Mouse (Mus musculus): ENCODE measurements around the gene Mc1r. TPM values are rescaled to one million over a fixed set of nuclear protein-coding genes. Genes with fewer than 3 reads are reported as not detected.
A peak's percentile ranks its signal among the peaks of the same experiment; 100 is the strongest.

The Mc1r gene
- polyA plus RNA-seq, 1 experiment from 2014 or later = 0.09 TPM

DNA sequence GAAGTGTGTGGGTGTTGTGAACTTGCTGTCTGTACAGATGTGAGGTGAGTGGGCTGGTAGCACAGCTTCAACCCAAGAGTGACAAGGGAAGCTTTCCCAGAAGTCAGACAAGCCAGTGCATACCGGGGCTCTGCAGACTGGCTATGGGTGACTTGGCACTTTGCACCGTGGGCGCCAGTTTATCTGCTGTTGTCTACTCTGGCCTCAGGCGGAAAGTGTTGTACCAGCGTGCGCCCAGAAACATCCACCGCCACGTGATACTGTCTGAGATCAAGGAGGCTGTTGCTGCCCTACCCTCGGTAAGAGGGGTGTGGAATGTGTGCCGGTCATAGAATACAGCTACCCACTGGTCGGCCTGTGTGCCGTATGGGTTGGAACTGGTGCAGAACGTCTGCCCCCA is 8.6 kb upstream of the Mc1r start:
- Histone ChIP-seq H3K4me1 (no peaks in the 10 kb centered on the region), H3K9ac (no peak overlapping the region), H3K4me3 (no peak overlapping the region), H3K27ac (no peak overlapping the region), H3K27me3 (no peaks in the 10 kb centered on the region), H3K4me2 (replicated peaks) (no peak overlapping the region), H3K36me3 (peaks cover 100% of the 10 kb centered on the region), H3K9me3 (replicated peaks) (no peaks in the 10 kb centered on the region)
- no peak for ATAC-seq (ENCODE audit: low FRiP score)
- 96% methylated on average over 13 of the region's 13 CpGs for WGBS

- Histone ChIP-seq H3K4me3 (no peak overlapping the region), H3K9ac (no peak overlapping the region; the same call in 1 of the 2 replicates), H3K4me2 (replicated peaks) (no peak overlapping the region), H3K4me1 (peaks cover 10% of the 10 kb centered on the region), H3K27me3 (no peaks in the 10 kb centered on the region), H3K36me3 (peaks cover 71% of the 10 kb centered on the region), H3K27ac (no peak overlapping the region), H3K9me3 (replicated peaks) (no peaks in the 10 kb centered on the region)
- no peak for ATAC-seq (ENCODE audit: low FRiP score)
- 94% methylated on average over 9 of the region's 9 CpGs for WGBS
These were observed 5.0 kb upstream of the Mc1r start for GRCm38 (mm10) chr8:123401936-123402335.

DNA sequence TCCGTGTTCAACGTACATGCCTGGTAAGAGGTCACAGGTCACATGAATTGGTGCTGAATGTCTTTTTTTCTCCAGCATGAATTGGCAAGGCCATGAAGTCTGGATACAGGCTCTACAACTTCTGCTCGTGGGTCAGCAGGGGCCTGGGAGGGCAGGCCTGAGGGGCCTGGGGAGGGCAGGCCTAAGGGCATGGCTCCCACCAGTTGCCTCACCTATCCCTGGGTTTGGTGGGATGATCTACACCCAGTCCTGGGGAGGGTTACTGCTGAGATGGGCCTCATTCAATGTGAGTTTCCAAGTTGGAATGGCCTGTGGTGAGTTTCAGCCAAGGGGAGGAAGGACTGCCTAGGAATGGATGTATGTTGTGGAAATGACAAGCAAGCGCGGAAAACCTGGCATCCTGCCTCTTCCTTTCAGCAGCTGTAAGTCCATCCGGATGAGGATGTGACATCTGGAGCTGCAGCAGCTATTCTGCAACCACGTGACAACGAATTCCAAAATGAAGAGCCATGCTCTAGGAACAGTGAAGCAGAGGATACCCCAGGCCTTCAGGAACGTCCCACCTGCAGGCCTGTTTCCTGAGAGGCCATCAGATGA is 4.1 kb upstream of the Mc1r start:
- no peak for ATAC-seq (ENCODE audit: low FRiP score)
- 89% methylated on average over 9 of the region's 9 CpGs for WGBS
- Histone ChIP-seq H3K27ac (no peak overlapping the region), H3K9me3 (replicated peaks) (no peaks in the 10 kb centered on the region), H3K27me3 (no peaks in the 10 kb centered on the region), H3K4me2 (replicated peaks) (no peak overlapping the region), H3K36me3 (peaks cover 62% of the 10 kb centered on the region), H3K9ac (no peak overlapping the region), H3K4me1 (peaks cover 10% of the 10 kb centered on the region), H3K4me3 (no peak overlapping the region)

DNA sequence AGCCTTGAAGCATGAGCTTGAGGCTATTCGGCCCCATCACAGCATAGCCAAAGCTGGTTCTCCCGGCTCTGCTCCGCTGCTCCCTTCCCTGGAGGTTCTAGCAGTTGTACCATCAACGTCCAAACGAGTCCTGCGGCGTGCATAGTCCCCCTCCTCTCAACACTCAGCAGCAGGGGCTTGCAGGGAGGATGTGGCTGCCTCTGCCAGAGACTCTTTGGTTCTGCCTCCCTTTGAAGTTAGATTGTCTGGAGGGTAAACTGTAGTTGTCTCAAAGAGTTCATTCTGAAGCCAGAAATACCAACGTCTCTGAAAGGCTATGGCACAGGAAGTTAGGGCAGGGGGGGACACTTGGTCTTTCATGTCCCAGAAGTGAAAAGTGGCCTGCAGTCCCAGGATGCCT is 2.4 kb upstream of the Mc1r start:
- H3K4me3 ChIP-seq = no peak overlapping the region
- H3K9ac ChIP-seq = no peak overlapping the region
- WGBS = 44% methylated on average over 8 of the region's 8 CpGs
- peaks cover 22% of the 10 kb centered on the region for H3K4me1 ChIP-seq
- no peak overlapping the region for H3K4me2 ChIP-seq (replicated peaks)
- no peaks in the 10 kb centered on the region for H3K9me3 ChIP-seq (replicated peaks)
- peak overlapping the region; percentile 40; the same call in 1 of the 2 replicates for H3K27ac ChIP-seq
- ATAC-seq (ENCODE audit: low FRiP score) = no peak
- 0 out of 2 replicates have a peak, but pooled peaks cover 4% of the 10 kb centered on the region for H3K27me3 ChIP-seq
- peaks cover 45% of the 10 kb centered on the region for H3K36me3 ChIP-seq

DNA sequence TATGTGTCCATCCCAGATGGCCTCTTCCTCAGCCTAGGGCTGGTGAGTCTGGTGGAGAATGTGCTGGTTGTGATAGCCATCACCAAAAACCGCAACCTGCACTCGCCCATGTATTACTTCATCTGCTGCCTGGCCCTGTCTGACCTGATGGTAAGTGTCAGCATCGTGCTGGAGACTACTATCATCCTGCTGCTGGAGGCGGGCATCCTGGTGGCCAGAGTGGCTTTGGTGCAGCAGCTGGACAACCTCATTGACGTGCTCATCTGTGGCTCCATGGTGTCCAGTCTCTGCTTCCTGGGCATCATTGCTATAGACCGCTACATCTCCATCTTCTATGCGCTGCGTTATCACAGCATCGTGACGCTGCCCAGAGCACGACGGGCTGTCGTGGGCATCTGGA is 705 bp downstream of the Mc1r start:
- Histone ChIP-seq H3K9ac (no peak overlapping the region), H3K27me3 (peaks cover 17% of the 10 kb centered on the region), H3K27ac (no peak overlapping the region), H3K36me3 (peaks cover 14% of the 10 kb centered on the region), H3K4me2 (replicated peaks) (no peak overlapping the region), H3K9me3 (replicated peaks) (no peaks in the 10 kb centered on the region), H3K4me3 (no peak overlapping the region), H3K4me1 (peaks cover 34% of the 10 kb centered on the region)
- ATAC-seq (ENCODE audit: low FRiP score) = no peak
- 93% methylated on average over 13 of the region's 13 CpGs for WGBS

DNA sequence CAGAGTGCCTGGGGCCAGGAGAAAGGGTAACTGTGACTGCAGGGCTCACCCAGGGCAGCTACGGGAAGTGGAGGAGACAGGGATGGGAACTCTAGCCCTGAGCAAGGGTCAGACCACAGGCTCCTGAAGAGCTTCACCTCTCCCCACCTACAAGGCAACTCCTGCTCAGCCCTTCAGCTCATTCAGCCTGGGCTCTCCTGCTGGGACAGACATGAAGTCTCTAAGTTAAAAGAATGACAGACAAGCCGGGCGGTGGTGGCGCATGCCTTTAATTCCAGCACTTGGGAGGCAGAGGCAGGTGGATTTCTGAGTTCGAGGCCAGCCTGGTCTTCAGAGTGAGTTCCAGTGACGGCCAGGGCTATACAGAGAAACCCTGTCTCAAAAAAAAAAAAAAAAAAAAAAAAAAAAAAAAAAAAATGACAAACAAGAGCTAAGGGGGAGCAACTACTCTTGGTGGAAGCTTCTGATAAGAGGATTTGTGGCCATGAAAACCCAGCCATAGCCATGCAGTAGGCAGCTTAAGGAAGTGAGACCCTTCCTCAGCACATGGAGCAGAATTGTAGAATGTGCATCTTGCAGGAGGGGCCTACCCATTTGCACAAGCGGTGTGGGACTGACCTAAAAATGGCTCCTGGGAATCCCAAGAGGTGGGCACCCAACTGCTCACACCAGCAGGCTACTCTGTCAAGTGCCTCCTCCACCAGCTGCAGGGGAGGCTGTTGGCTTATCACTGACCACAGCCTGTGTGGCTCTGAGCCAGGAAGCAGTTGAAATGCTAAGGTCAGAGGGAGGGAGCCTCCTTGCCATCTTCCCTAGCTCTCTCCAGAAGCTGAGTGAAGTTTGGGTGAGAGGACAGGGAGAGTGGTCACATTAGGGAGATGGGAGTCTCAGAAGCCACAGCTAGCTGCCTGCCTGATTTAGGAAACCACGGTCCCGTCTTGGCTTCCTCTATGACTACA is 2.0 kb downstream of the Mc1r start:
- WGBS = 83% methylated on average over 9 of the region's 9 CpGs
- peak overlapping the region; percentile 61 for H3K4me3 ChIP-seq
- peak overlapping the region; percentile 98 for H3K27ac ChIP-seq
- no peaks in the 10 kb centered on the region for H3K9me3 ChIP-seq (replicated peaks)
- H3K4me1 ChIP-seq = peaks cover 38% of the 10 kb centered on the region
- H3K27me3 ChIP-seq = peaks cover 21% of the 10 kb centered on the region
- no peak for ATAC-seq (ENCODE audit: low FRiP score)
- peaks cover 5% of the 10 kb centered on the region; the same call in 1 of the 2 replicates for H3K36me3 ChIP-seq
- peak overlapping the region; percentile 88; the same call in 1 of the 2 replicates for H3K9ac ChIP-seq
- H3K4me2 ChIP-seq (replicated peaks) = peak overlapping the region; percentile 87

GRCm38 (mm10) chr8:123410049-123410587 is 3.2 kb downstream of the Mc1r start:
- Histone ChIP-seq H3K27ac (peak overlapping the region; percentile 98), H3K4me1 (peaks cover 31% of the 10 kb centered on the region), H3K27me3 (peaks cover 21% of the 10 kb centered on the region), H3K9me3 (replicated peaks) (no peaks in the 10 kb centered on the region), H3K9ac (peak overlapping the region; percentile 88), H3K4me3 (peak overlapping the region; percentile 61), H3K36me3 (no peaks in the 10 kb centered on the region), H3K4me2 (replicated peaks) (peak overlapping the region; percentile 87)
- ATAC-seq (ENCODE audit: low FRiP score) = no peak
- 33% methylated on average over 8 of the region's 8 CpGs for WGBS

GRCm38 (mm10) chr8:123410788-123411187 is 3.9 kb downstream of the Mc1r start:
- H3K4me3 ChIP-seq = peak overlapping the region; percentile 61
- WGBS = 8% methylated on average over 11 of the region's 11 CpGs
- peak overlapping the region; percentile 87 for H3K4me2 ChIP-seq (replicated peaks)
- peak overlapping the region; percentile 98 for H3K27ac ChIP-seq
- H3K9me3 ChIP-seq (replicated peaks) = no peaks in the 10 kb centered on the region
- peaks cover 21% of the 10 kb centered on the region for H3K27me3 ChIP-seq
- peak; percentile 4; the same call in 1 of the 2 replicates for ATAC-seq (ENCODE audit: low FRiP score)
- H3K4me1 ChIP-seq = peaks cover 31% of the 10 kb centered on the region
- no peaks in the 10 kb centered on the region for H3K36me3 ChIP-seq
- peak overlapping the region; percentile 88 for H3K9ac ChIP-seq

DNA sequence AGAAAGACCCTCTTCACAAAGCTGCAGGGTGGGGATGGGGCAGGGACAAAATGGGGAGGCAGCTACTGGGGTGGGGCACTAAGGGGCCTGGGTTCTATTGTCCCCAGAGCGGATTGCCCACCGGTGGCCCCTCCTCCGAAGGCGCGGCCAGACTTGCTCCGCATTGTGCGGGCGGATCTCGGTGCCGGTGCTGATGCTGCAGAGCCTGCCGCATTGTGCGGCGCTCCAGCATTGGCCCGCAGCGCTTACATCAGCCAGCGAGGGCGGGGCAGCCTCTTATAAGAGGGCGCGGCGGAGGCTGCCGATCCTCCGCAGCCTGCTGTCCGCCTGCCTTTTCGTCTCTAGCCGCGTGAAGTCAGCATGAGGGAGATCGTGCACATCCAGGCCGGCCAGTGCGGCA is 4.3 kb downstream of the Mc1r start, which contains the start of gene Tubb3:
Gene Tubb3 (plus strand): TSS at position 179 of the 400 bp plus-strand sequence.
- Histone ChIP-seq H3K4me1 (peaks cover 31% of the 10 kb centered on the region), H3K36me3 (no peaks in the 10 kb centered on the region), H3K9me3 (replicated peaks) (no peaks in the 10 kb centered on the region), H3K27ac (peak within 1 kb of the TSS; percentile 98), H3K27me3 (peaks cover 21% of the 10 kb centered on the region), H3K4me2 (replicated peaks) (peak within 1 kb of the TSS; percentile 87), H3K9ac (peak within 1 kb of the TSS; percentile 88), H3K4me3 (peak within 1 kb of the TSS; percentile 61)
- WGBS = under 1% methylated on average over 29 of the region's 29 CpGs
- ATAC-seq (ENCODE audit: low FRiP score) = peak; percentile 88

GRCm38 (mm10) chr8:123411781-123412327 is 4.9 kb downstream of the Mc1r start:
- whole genome bisulfite sequencing = 4% methylated on average over 16 of the region's 16 CpGs
- Histone ChIP-seq H3K4me1 (peaks cover 32% of the 10 kb centered on the region), H3K36me3 (0 out of 2 replicates have a peak, but pooled peaks cover 3% of the 10 kb centered on the region), H3K27ac (peak overlapping the region; percentile 98), H3K27me3 (peaks cover 21% of the 10 kb centered on the region), H3K9ac (peak overlapping the region; percentile 88), H3K4me3 (peak overlapping the region; percentile 61), H3K4me2 (replicated peaks) (peak overlapping the region; percentile 87), H3K9me3 (replicated peaks) (no peaks in the 10 kb centered on the region)
- ATAC-seq (ENCODE audit: low FRiP score) = peak; percentile 13

GRCm38 (mm10) chr8:123412560-123413170 is 5.8 kb downstream of the Mc1r start:
- under 1% methylated on average over 12 of the region's 12 CpGs for WGBS
- H3K4me1 ChIP-seq = peaks cover 40% of the 10 kb centered on the region

More at GRCm38 (mm10) chr8:123412560-123413170, 5.8 kb downstream of the Mc1r start:
- H3K9ac ChIP-seq = peak overlapping the region; percentile 88
- peaks cover 6% of the 10 kb centered on the region; the same call in 1 of the 2 replicates for H3K36me3 ChIP-seq
- peaks cover 21% of the 10 kb centered on the region for H3K27me3 ChIP-seq
- peak overlapping the region; percentile 98 for H3K27ac ChIP-seq
- peak overlapping the region; percentile 61 for H3K4me3 ChIP-seq
- H3K9me3 ChIP-seq (replicated peaks) = no peaks in the 10 kb centered on the region
- ATAC-seq (ENCODE audit: low FRiP score) = peak; percentile 55
- peak overlapping the region; percentile 87 for H3K4me2 ChIP-seq (replicated peaks)
